Mouse (Mus musculus) heart, adult 2 months (tissue): ENCODE measurements around the gene Golga5. TPM values are rescaled to one million over a fixed set of nuclear protein-coding genes. Genes with fewer than 3 reads are reported as not detected.

Experiments
- DNase-seq, 2 experiments: peaks; one replicate each; pipeline ENCODE4 v3.0.0; 2021
- H3K27ac ChIP-seq: fragments of 200-600 bp; 2 replicates; pipeline ENCODE4 v1.8.1; 2022
- H3K27me3 ChIP-seq: fragments of 200-500 bp; 2 replicates; pipeline ENCODE4 v1.6.1; 2012; ENCODE audit warnings: mild to moderate bottlenecking, low read length, inconsistent platforms, mixed read lengths; ENCODE audit not compliant: control insufficient read depth, insufficient read depth
- H3K36me3 ChIP-seq: fragments of 200-500 bp; 2 replicates; pipeline ENCODE4 v1.6.1; 2012; ENCODE audit warnings: low read length, inconsistent platforms; ENCODE audit not compliant: control insufficient read depth, insufficient read depth
- H3K4me1 ChIP-seq: fragments of 200-500 bp; 2 replicates; pipeline ENCODE4 v1.6.1; 2011; ENCODE audit warnings: low read length; ENCODE audit not compliant: control insufficient read depth, insufficient read depth
- H3K4me3 ChIP-seq: fragments of 200-600 bp; 2 replicates; pipeline ENCODE4 v1.8.1; 2022
- H3K79me2 ChIP-seq: fragments of 200-500 bp; replicated peaks from 2 replicates; pipeline ENCODE4 v1.6.1; 2012; ENCODE audit warnings: mild to moderate bottlenecking, inconsistent platforms, low read length, moderate library complexity, mixed read lengths; ENCODE audit not compliant: control insufficient read depth, insufficient read depth
- H3K9ac ChIP-seq: fragments of 200-500 bp; 2 replicates; pipeline ENCODE4 v1.6.1; 2012; ENCODE audit warnings: low read depth, mild to moderate bottlenecking, control low read depth, inconsistent platforms, low read length, mixed read lengths
- CTCF ChIP-seq: fragments of 200-600 bp; IDR thresholded peaks from 2 replicates; pipeline ENCODE4 v1.8.1; 2022; ENCODE audit warnings: antibody characterized with exemption, mild to moderate bottlenecking, moderate library complexity
- EP300 ChIP-seq: fragments of 200-500 bp; IDR thresholded peaks from 2 replicates; pipeline ENCODE4 v1.6.1; 2011; ENCODE audit warnings: low read depth, low read length, control low read depth; ENCODE audit not compliant: insufficient read depth
- POLR2A ChIP-seq: fragments of 200-500 bp; IDR thresholded peaks from 2 replicates; pipeline ENCODE4 v1.6.1; 2011; ENCODE audit warnings: mild to moderate bottlenecking, low read depth, low read length, control low read depth; ENCODE audit not compliant: insufficient read depth
- WGBS: fragments of 180-500 bp; shearing (Covaris S2); methylation state at CpG from one replicate; pipeline ENCODE4 v1.1.7; 2018; 5-methylcytosine and 5-hydroxymethylcytosine counted together
- intact Hi-C: fragments of 180-260 bp; cut with DNase I; formaldehyde crosslinking; loops from one replicate; pipeline ENCODE4 v1.15.1; 2025
- polyA plus RNA-seq: library from polyadenylated mRNA; depleted of rRNA; stranded (reverse); fragments of >200 nt; gene quantifications from 2 replicates; pipeline ENCODE4 v1.2.3, GENCODE M21; 2012
- total RNA-seq, 2 experiments: library from RNA; stranded (reverse); gene quantifications; 2 replicates each; pipeline ENCODE4 v1.2.3; 2021

Golga5 gene
- total and polyA plus RNA-seq, 3 experiments: 10.1 to 28.0 (median 25.1) TPM

- H3K4me3 ChIP-seq: no peak overlapping the region
- DNase-seq: no peak
- 75% methylated on average over 8 of the region's 8 CpGs for WGBS
- H3K27ac ChIP-seq: no peak overlapping the region
- H3K4me1 ChIP-seq: peaks cover 8% of the 10 kb centered on the region
- H3K79me2 ChIP-seq: no peaks in the 10 kb centered on the region
- H3K9ac ChIP-seq: no peak overlapping the region
- no peaks in the 10 kb centered on the region for H3K27me3 ChIP-seq
- intact Hi-C loops: no loop called here
- peaks cover 3% of the 10 kb centered on the region for H3K36me3 ChIP-seq
- no peak for TF ChIP-seq POLR2A
- TF ChIP-seq EP300: no peak
- TF ChIP-seq CTCF: no peak
Measured at GRCm38 (mm10) chr12:102423625-102424024, 45.3 kb upstream of the Golga5 start.

- Histone ChIP-seq H3K27ac (no peak overlapping the region), H3K36me3 (peaks cover 3% of the 10 kb centered on the region), H3K27me3 (no peaks in the 10 kb centered on the region), H3K4me1 (peaks cover 8% of the 10 kb centered on the region), H3K4me3 (no peak overlapping the region), H3K9ac (no peak overlapping the region), H3K79me2 (no peaks in the 10 kb centered on the region)
- no peak for DNase-seq
- TF ChIP-seq CTCF (no peak), POLR2A (no peak), EP300 (no peak)
- intact Hi-C loops: no loop called here
- WGBS: 21% methylated on average over 2 of the region's 2 CpGs
Measured at GRCm38 (mm10) chr12:102424456-102424855, 44.5 kb upstream of the Golga5 start.

DNA sequence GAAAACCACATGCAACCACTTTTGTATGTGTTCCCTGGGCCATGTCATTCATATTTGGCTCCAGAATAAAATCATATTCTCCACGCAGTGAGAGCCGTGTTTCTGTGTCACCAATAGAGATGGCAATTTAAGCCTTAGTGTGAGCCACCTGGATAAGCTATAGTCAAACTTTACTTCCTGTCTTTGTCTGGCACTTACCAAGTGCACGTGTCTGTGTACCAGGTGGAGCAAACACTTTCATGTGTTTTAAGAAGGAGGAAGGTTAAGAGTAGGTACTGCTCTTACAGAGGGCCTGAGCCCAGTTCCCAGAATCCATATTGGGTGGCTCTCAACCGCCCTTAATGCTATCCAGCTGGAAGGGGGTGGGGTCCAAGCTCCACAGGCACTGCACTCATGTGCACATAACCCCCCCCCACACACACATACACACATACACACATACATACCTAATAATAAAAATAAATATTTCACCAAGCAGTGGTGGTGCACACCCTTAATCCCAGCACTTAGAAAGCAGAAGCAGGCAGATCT, 43.8 kb upstream of the Golga5 start:
- no peak overlapping the region; the same call in 1 of the 2 replicates for H3K27ac ChIP-seq
- WGBS: 53% methylated on average over 4 of the region's 4 CpGs
- no peaks in the 10 kb centered on the region for H3K27me3 ChIP-seq
- H3K9ac ChIP-seq: no peak overlapping the region
- peaks cover 3% of the 10 kb centered on the region for H3K36me3 ChIP-seq
- intact Hi-C loops: no loop called here
- no peak for DNase-seq
- no peak overlapping the region for H3K4me3 ChIP-seq
- no peaks in the 10 kb centered on the region for H3K79me2 ChIP-seq
- TF ChIP-seq POLR2A (no peak), CTCF (no peak), EP300 (no peak)
- peaks cover 8% of the 10 kb centered on the region for H3K4me1 ChIP-seq

GRCm38 (mm10) chr12:102426285-102426684, 42.6 kb upstream of the Golga5 start:
- TF ChIP-seq EP300 (no peak), POLR2A (no peak), CTCF (no peak)
- intact Hi-C loops: no loop called here
- no peak overlapping the region for H3K4me3 ChIP-seq
- peaks cover 3% of the 10 kb centered on the region for H3K36me3 ChIP-seq
- no peaks in the 10 kb centered on the region for H3K27me3 ChIP-seq
- H3K79me2 ChIP-seq: no peaks in the 10 kb centered on the region
- DNase-seq: no peak
- no peak overlapping the region for H3K27ac ChIP-seq
- WGBS: 59% methylated on average over 7 of the region's 7 CpGs
- no peak overlapping the region for H3K9ac ChIP-seq
- H3K4me1 ChIP-seq: peaks cover 5% of the 10 kb centered on the region; the same call in 1 of the 2 replicates

- H3K27me3 ChIP-seq: no peaks in the 10 kb centered on the region
- H3K36me3 ChIP-seq: peaks cover 3% of the 10 kb centered on the region; the same call in 1 of the 2 replicates
- H3K9ac ChIP-seq: no peak overlapping the region
- H3K27ac ChIP-seq: no peak overlapping the region
- peaks cover 5% of the 10 kb centered on the region for H3K4me1 ChIP-seq
- DNase-seq: no peak
- peaks cover 3% of the 10 kb centered on the region for H3K79me2 ChIP-seq
- no peak for TF ChIP-seq EP300
- no peak for TF ChIP-seq POLR2A
- H3K4me3 ChIP-seq: no peak overlapping the region
- WGBS: 94% methylated on average over 5 of the region's 5 CpGs
- intact Hi-C loops: no loop called here
Measured at GRCm38 (mm10) chr12:102429656-102430055, 39.3 kb upstream of the Golga5 start.

DNA sequence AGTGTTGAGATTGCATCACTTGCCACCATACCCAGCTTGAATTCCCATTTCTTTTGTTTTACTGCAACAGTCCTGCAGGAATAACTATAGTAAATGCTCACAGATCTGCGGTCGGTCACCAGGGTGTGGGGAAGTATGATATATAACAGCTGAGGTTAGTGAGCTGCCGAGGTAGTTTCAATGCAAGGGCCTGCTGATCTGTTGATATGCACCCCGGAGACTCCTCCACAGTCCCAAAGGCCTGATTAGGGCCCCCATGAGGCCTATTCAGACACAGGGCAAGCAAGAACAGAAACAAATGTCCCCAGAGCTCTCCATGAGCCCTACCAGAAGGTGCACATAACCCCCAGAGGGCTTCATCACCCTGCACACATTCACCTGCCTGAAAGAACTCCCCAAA, 38.7 kb upstream of the Golga5 start:
- no peaks in the 10 kb centered on the region for H3K36me3 ChIP-seq
- no peak for DNase-seq
- no peak overlapping the region for H3K27ac ChIP-seq
- TF ChIP-seq CTCF (no peak), EP300 (no peak), POLR2A (no peak)
- no peaks in the 10 kb centered on the region for H3K27me3 ChIP-seq
- H3K9ac ChIP-seq: no peak overlapping the region
- H3K4me1 ChIP-seq: peaks cover 5% of the 10 kb centered on the region
- H3K4me3 ChIP-seq: no peak overlapping the region
- peaks cover 3% of the 10 kb centered on the region for H3K79me2 ChIP-seq
- WGBS: 68% methylated on average over 4 of the region's 4 CpGs
- intact Hi-C loops: no loop called here
